Mouse (Mus musculus) intestine, postnatal 0 days (tissue): Measurements from ENCODE around the gene Chrm3. TPM values are rescaled to one million over a fixed set of nuclear protein-coding genes. Genes with fewer than 3 reads are reported as not detected.

Source experiments
- ATAC-seq: fragments of 200-750 bp; cut with Nextera tagmentation; 2 replicates; pipeline ENCODE4 v1.8.0; 2017; ENCODE audit warnings: mild to moderate bottlenecking, moderate TSS enrichment, moderate library complexity
- H3K27ac ChIP-seq: fragments of 300-500 bp; sonication (generic); 2 replicates; pipeline ENCODE4 v1.5.1; 2014; ENCODE audit warnings: mild to moderate bottlenecking, low read depth, low read length, moderate library complexity
- H3K27me3 ChIP-seq: fragments of 300-500 bp; sonication (generic); replicated peaks from 2 replicates; pipeline ENCODE4 v1.6.1; 2014; ENCODE audit warnings: low read length, mixed read lengths; ENCODE audit not compliant: control insufficient read depth, insufficient read depth
- H3K36me3 ChIP-seq: fragments of 300-500 bp; sonication (generic); 2 replicates; pipeline ENCODE4 v1.6.1; 2014; ENCODE audit warnings: mild to moderate bottlenecking, moderate library complexity; ENCODE audit not compliant: control insufficient read depth, insufficient read depth
- H3K4me1 ChIP-seq: fragments of 300-500 bp; sonication (generic); replicated peaks from 2 replicates; pipeline ENCODE4 v1.6.1; 2014; ENCODE audit warnings: antibody characterized with exemption, low read length, mixed read lengths; ENCODE audit not compliant: control insufficient read depth, insufficient read depth
- H3K4me2 ChIP-seq: fragments of 300-500 bp; sonication (generic); replicated peaks from 2 replicates; pipeline ENCODE4 v1.6.1; 2014; ENCODE audit warnings: low read depth, mild to moderate bottlenecking, moderate library complexity
- H3K4me3 ChIP-seq: fragments of 300-500 bp; sonication (generic); 2 replicates; pipeline ENCODE4 v1.5.1; 2014; ENCODE audit warnings: low read depth, low read length
- H3K9ac ChIP-seq: fragments of 300-500 bp; sonication (generic); 2 replicates; pipeline ENCODE4 v1.6.1; 2014; ENCODE audit warnings: mild to moderate bottlenecking, low read depth, low read length
- H3K9me3 ChIP-seq: fragments of 300-500 bp; sonication (generic); 2 replicates; pipeline ENCODE4 v1.6.1; 2016; ENCODE audit warnings: mixed run types; ENCODE audit not compliant: control insufficient read depth
- CTCF ChIP-seq: sonication (generic); IDR thresholded peaks from 2 replicates; pipeline ENCODE4 v1.5.1; 2016; ENCODE audit warnings: low read depth, mild to moderate bottlenecking, control low read depth, antibody characterized with exemption, moderate library complexity
- WGBS: fragments of 180-500 bp; shearing (Covaris S2); extraction: QIAGEN DNeasy Blood & Tissue Kit; methylation state at CpG from one replicate; pipeline ENCODE4 v1.1.7; 2014; 5-methylcytosine and 5-hydroxymethylcytosine counted together
- polyA plus RNA-seq: library from polyadenylated mRNA; unstranded; fragments of >200 nt; fragmentation: Nextera tagmentation; extraction: Ambion mirVana; gene quantifications from 2 replicates; pipeline ENCODE4 v1.2.1, GENCODE M21; 2015

The Chrm3 gene
- polyA plus RNA-seq, 1 experiment from 2014 or later, result 0.53 TPM

DNA sequence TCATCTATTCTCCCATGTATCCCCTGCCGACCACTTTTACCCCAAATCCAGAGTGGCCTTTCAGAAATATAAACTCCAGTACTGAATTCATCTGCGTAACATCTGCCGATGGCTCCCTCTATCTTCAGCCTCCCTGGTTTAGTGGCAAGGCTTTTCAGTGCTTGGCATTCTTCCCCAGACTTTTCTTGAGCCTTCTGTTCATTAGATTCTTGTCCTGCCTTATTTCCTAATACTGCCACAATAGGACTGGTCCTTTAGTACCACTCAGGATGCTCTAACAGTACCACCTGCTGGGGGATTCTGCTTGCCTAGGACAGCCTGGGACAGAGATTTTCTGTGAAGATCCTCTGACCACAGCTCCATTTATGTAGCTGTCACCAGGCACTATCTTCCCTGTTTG is 367.1 kb downstream of the Chrm3 start:
- WGBS, result 93% methylated on average over 3 of the region's 3 CpGs

GRCm38 (mm10) chr13:9992640-9993039 is 368.0 kb downstream of the Chrm3 start:
- H3K4me3 ChIP-seq, result no peak overlapping the region
- no peaks in the 10 kb centered on the region for H3K36me3 ChIP-seq
- H3K9ac ChIP-seq, result no peak overlapping the region
- no peak overlapping the region for H3K4me2 ChIP-seq
- ATAC-seq, result no peak
- H3K27me3 ChIP-seq, result no peaks in the 10 kb centered on the region
- TF ChIP-seq CTCF, result no peak
- H3K27ac ChIP-seq, result no peak overlapping the region
- no peaks in the 10 kb centered on the region for H3K9me3 ChIP-seq
- no peaks in the 10 kb centered on the region for H3K4me1 ChIP-seq
- 70% methylated on average over 2 of the region's 2 CpGs for WGBS

More for the DNA sequence above, 367.1 kb downstream of the Chrm3 start:
- TF ChIP-seq CTCF, result no peak
- no peak for ATAC-seq
- no peaks in the 10 kb centered on the region for H3K36me3 ChIP-seq
- no peak overlapping the region for H3K4me2 ChIP-seq
- no peaks in the 10 kb centered on the region for H3K27me3 ChIP-seq
- no peaks in the 10 kb centered on the region for H3K9me3 ChIP-seq
- H3K27ac ChIP-seq, result no peak overlapping the region
- no peak overlapping the region for H3K9ac ChIP-seq
- no peak overlapping the region for H3K4me3 ChIP-seq
- no peaks in the 10 kb centered on the region for H3K4me1 ChIP-seq

- ATAC-seq, result no peak
- TF ChIP-seq CTCF, result no peak
- 61% methylated on average over 6 of the region's 6 CpGs for WGBS
Measured at GRCm38 (mm10) chr13:9985648-9986047, 375.0 kb downstream of the Chrm3 start.

GRCm38 (mm10) chr13:9983293-9983692 is 377.4 kb downstream of the Chrm3 start:
- TF ChIP-seq CTCF, result no peak
- ATAC-seq, result no peak
- Histone ChIP-seq H3K36me3 (no peaks in the 10 kb centered on the region), H3K9ac (no peak overlapping the region), H3K27me3 (no peaks in the 10 kb centered on the region), H3K4me1 (no peaks in the 10 kb centered on the region), H3K9me3 (no peaks in the 10 kb centered on the region), H3K4me3 (no peak overlapping the region), H3K27ac (no peak overlapping the region), H3K4me2 (no peak overlapping the region)
- 76% methylated on average over 2 of the region's 2 CpGs for WGBS

More at GRCm38 (mm10) chr13:9985648-9986047, 375.0 kb downstream of the Chrm3 start:
- no peaks in the 10 kb centered on the region for H3K36me3 ChIP-seq
- no peaks in the 10 kb centered on the region for H3K27me3 ChIP-seq
- no peak overlapping the region for H3K4me2 ChIP-seq
- no peaks in the 10 kb centered on the region for H3K9me3 ChIP-seq
- H3K27ac ChIP-seq, result no peak overlapping the region
- no peak overlapping the region for H3K4me3 ChIP-seq
- no peak overlapping the region for H3K9ac ChIP-seq
- H3K4me1 ChIP-seq, result no peaks in the 10 kb centered on the region

GRCm38 (mm10) chr13:9977699-9978098 is 382.9 kb downstream of the Chrm3 start:
- no peak overlapping the region for H3K4me3 ChIP-seq
- no peaks in the 10 kb centered on the region for H3K9me3 ChIP-seq
- no peaks in the 10 kb centered on the region for H3K4me1 ChIP-seq
- no peaks in the 10 kb centered on the region for H3K36me3 ChIP-seq
- no peak for ATAC-seq
- TF ChIP-seq CTCF, result no peak
- WGBS, result 89% methylated on average over 1 of the region's 1 CpGs
- H3K27ac ChIP-seq, result no peak overlapping the region
- H3K27me3 ChIP-seq, result no peaks in the 10 kb centered on the region
- no peak overlapping the region for H3K9ac ChIP-seq
- H3K4me2 ChIP-seq, result no peak overlapping the region

- ATAC-seq, result no peak
- Histone ChIP-seq H3K36me3 (no peaks in the 10 kb centered on the region), H3K4me3 (no peak overlapping the region), H3K4me1 (no peaks in the 10 kb centered on the region), H3K4me2 (no peak overlapping the region), H3K27me3 (no peaks in the 10 kb centered on the region), H3K27ac (no peak overlapping the region), H3K9me3 (no peaks in the 10 kb centered on the region), H3K9ac (no peak overlapping the region)
- WGBS, result 71% methylated on average over 2 of the region's 2 CpGs
- no peak for TF ChIP-seq CTCF
Measured at GRCm38 (mm10) chr13:9973742-9974321, 386.8 kb downstream of the Chrm3 start.

DNA sequence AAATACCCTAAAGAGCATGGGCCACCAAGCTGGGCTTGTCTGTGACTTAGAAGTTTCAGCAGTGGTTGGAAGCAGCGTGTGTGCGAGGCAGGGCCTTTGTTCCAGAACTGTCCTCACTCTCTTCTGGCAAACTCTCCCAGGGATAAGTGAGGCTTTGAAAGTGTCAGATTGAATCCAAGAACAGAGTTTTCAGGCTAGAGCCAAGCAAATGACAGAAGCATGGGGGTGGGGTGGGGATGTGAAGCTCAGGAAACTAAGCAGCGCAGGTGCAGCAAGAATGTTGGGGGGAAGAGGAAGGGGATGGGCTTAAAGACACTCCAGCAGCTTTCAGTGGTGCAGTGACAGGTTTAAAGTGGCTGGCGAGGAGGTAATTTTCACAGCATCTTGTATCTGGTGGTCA is 388.8 kb downstream of the Chrm3 start:
- no peaks in the 10 kb centered on the region for H3K36me3 ChIP-seq
- H3K9me3 ChIP-seq, result no peaks in the 10 kb centered on the region
- no peak for TF ChIP-seq CTCF
- no peaks in the 10 kb centered on the region for H3K4me1 ChIP-seq
- H3K27me3 ChIP-seq, result no peaks in the 10 kb centered on the region
- no peak overlapping the region for H3K4me2 ChIP-seq
- no peak overlapping the region for H3K27ac ChIP-seq
- H3K4me3 ChIP-seq, result no peak overlapping the region
- ATAC-seq, result no peak
- no peak overlapping the region for H3K9ac ChIP-seq
- 69% methylated on average over 4 of the region's 4 CpGs for WGBS
